Mouse (Mus musculus): ENCODE measurements around the gene Tmpo.
"Not testable (repeated sequence)": the region's sequence is repeated elsewhere in the genome, so short reads cannot be mapped to it uniquely, and the experiment has no call there.

- TF ChIP-seq CTCF (IDR thresholded peaks at IDR 0.05; ENCODE audit: control insufficient read depth, insufficient read depth, insufficient replicate concordance, low read depth, low read length); POLR2A (IDR thresholded peaks at IDR 0.05; ENCODE audit: control insufficient read depth, low read depth, low read length): not testable (repeated sequence)
Measured at GRCm38 (mm10) chr10:91184893-91185292, 3.8 kb upstream of the Tmpo start.
